In the genomic region with DNA sequence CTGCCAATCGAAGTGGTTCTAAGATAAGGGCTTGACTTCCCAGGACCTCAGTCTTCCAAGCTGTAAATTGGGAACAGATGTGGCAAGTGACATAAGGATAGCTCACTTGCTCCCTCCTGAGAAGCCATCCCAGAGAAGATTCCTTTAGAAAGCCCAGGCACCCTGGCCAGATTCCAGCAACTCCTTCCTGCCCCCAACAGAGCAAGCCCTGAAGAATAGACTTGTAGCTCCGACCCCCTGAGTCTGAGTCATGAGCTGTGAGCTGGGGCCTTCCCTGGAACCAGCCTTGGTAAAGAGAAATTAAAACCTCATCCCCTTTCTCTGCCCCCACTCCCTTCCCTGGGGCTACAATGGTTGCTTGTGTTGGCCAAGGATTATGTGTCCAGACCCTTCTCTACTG, we compare ENCODE assay signal across 14 mouse cellular contexts. TPM values are rescaled to one million over a fixed set of nuclear protein-coding genes. Genes with fewer than 3 reads are reported as not detected.
"Had no signal": no experiment of that assay in that cellular context is flagged by ENCODE, and none has a peak within 500 bp of the region (broad histone marks: within the 10 kb centered on the region; RNA-seq: fewer than 3 reads in every experiment).

No protein-coding gene starts in this region.

- H3K9ac ChIP-seq: liver, embryonic 14.5 days; neural tube, embryonic 12.5 days; stomach, embryonic 15.5 days had no signal

- H3K9me3 ChIP-seq: limb, embryonic 12.5 days; midbrain, embryonic 10.5 days; neural tube, embryonic 12.5 days; stomach, embryonic 15.5 days had no signal

- DNase-seq: kidney, adult 9 months; kidney, postnatal 10 days; layer of hippocampus, adult 9-11 months; midbrain, embryonic 14.5 days; spleen, adult 18-20 months; thymus, adult 2 months; thymus, postnatal 25 days had no signal

- H3K27ac ChIP-seq: limb, embryonic 12.5 days; liver, embryonic 14.5 days; midbrain, embryonic 10.5 days; neural tube, embryonic 12.5 days had no signal

- H3K4me3 ChIP-seq: limb, embryonic 12.5 days; neural tube, embryonic 12.5 days; stomach, embryonic 15.5 days had no signal

- H3K36me3 ChIP-seq: limb, embryonic 12.5 days; midbrain, embryonic 10.5 days; neural tube, embryonic 12.5 days; stomach, embryonic 15.5 days had no signal

RNA-seq across cellular contexts. Expression of gene Prf1, which starts 23.1 kb away (rescaled TPM):
- polyA plus RNA-seq: intestine, postnatal 0 days; limb, embryonic 12.5 days; midbrain, embryonic 10.5 days; midbrain, embryonic 14.5 days; neural tube, embryonic 12.5 days; testis, adult 2 months had no signal
